Mouse (Mus musculus): ENCODE results near the gene Sc5d. TPM values are rescaled to one million over a fixed set of nuclear protein-coding genes. Genes with fewer than 3 reads are reported as not detected.

Gene Sc5d
- polyA plus RNA-seq, 1 experiment = 15.1 TPM

- no peak for DNase-seq (ENCODE audit: low read depth in 1 of 2, low spot score in 2 of 2)
Measured at GRCm38 (mm10) chr9:42293051-42293450, 29.0 kb upstream of the Sc5d start.

DNA sequence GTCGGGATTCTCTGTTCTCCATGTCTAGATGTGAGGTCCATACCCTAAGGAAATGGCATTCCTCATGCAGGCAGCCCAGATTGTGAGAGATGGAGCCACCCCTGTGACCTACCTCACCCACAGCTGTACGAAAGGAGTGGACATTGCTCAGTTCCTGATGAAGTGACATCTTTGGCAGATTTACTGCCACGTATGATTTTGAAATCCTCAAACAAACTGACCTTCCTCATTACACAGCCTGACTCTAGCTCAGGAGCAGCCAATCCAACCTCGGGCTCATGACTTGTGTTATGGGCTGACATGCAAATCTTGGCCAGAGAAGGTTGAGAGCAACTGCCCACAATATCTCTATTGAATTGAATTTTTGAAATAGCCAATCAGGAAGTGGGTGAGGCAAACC, 15.6 kb upstream of the Sc5d start:
- DNase-seq (ENCODE audit: low read depth in 1 of 2, low spot score in 2 of 2) = no peak
- WGBS = 55% methylated on average over 4 of the region's 4 CpGs
- TF ChIP-seq CTCF (IDR thresholded peaks at IDR 0.05; ENCODE audit: extremely low read depth, insufficient read depth, insufficient read length, insufficient replicate concordance) (no peak), POLR2A (IDR thresholded peaks at IDR 0.05; ENCODE audit: low read depth, low read length) (no peak)
- Histone ChIP-seq H3K27ac (ENCODE audit: insufficient read depth, low read length) (no peak overlapping the region), H3K4me3 (ENCODE audit: extremely low read depth, insufficient read depth, insufficient read length) (no peak overlapping the region), H3K27me3 (ENCODE audit: control insufficient read depth, insufficient read depth, low read length) (no peaks in the 10 kb centered on the region), H3K36me3 (ENCODE audit: control insufficient read depth, insufficient read depth, low read length) (no peaks in the 10 kb centered on the region), H3K4me1 (ENCODE audit: control insufficient read depth, insufficient read depth, insufficient read length) (no peaks in the 10 kb centered on the region)

More at GRCm38 (mm10) chr9:42293051-42293450, 29.0 kb upstream of the Sc5d start:
- WGBS = 81% methylated on average over 7 of the region's 7 CpGs
- no peaks in the 10 kb centered on the region for H3K27me3 ChIP-seq (ENCODE audit: control insufficient read depth, insufficient read depth, low read length)
- H3K27ac ChIP-seq (ENCODE audit: insufficient read depth, low read length) = no peak overlapping the region
- no peak overlapping the region for H3K4me3 ChIP-seq (ENCODE audit: extremely low read depth, insufficient read depth, insufficient read length)
- TF ChIP-seq CTCF (IDR thresholded peaks at IDR 0.05; ENCODE audit: extremely low read depth, insufficient read depth, insufficient read length, insufficient replicate concordance) (no peak), POLR2A (IDR thresholded peaks at IDR 0.05; ENCODE audit: low read depth, low read length) (no peak)
- no peaks in the 10 kb centered on the region for H3K36me3 ChIP-seq (ENCODE audit: control insufficient read depth, insufficient read depth, low read length)
- no peaks in the 10 kb centered on the region for H3K4me1 ChIP-seq (ENCODE audit: control insufficient read depth, insufficient read depth, insufficient read length)

GRCm38 (mm10) chr9:42278046-42278445, 14.0 kb upstream of the Sc5d start:
- H3K4me1 ChIP-seq (ENCODE audit: control insufficient read depth, insufficient read depth, insufficient read length) = no peaks in the 10 kb centered on the region
- H3K36me3 ChIP-seq (ENCODE audit: control insufficient read depth, insufficient read depth, low read length) = no peaks in the 10 kb centered on the region
- no peak for DNase-seq (ENCODE audit: low read depth in 1 of 2, low spot score in 2 of 2)
- WGBS = 86% methylated on average over 3 of the region's 3 CpGs
- no peak overlapping the region for H3K27ac ChIP-seq (ENCODE audit: insufficient read depth, low read length)
- H3K4me3 ChIP-seq (ENCODE audit: extremely low read depth, insufficient read depth, insufficient read length) = no peak overlapping the region
- TF ChIP-seq CTCF (IDR thresholded peaks at IDR 0.05; ENCODE audit: extremely low read depth, insufficient read depth, insufficient read length, insufficient replicate concordance) (no peak), POLR2A (IDR thresholded peaks at IDR 0.05; ENCODE audit: low read depth, low read length) (no peak)
- H3K27me3 ChIP-seq (ENCODE audit: control insufficient read depth, insufficient read depth, low read length) = no peaks in the 10 kb centered on the region

DNA sequence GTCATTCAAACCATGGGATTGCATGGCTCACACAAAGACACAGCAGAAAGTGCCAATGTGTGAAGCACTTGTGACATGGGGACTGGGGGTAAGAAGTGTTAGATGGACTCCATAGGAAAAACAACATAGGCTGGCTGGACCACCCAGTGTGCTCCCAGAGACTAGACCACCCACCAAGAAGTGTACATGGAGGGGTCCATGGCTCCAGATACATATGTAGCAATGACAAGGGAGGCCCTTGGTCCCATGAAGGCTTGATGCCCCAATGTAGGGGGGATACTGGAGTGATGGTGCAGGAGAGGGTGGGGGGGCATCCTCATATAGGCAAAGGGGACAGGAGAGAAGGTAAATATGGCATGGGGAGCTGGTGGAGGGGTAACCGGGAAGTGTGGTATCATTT, 13.6 kb upstream of the Sc5d start:
- Histone ChIP-seq H3K4me3 (ENCODE audit: extremely low read depth, insufficient read depth, insufficient read length) (no peak overlapping the region), H3K27me3 (ENCODE audit: control insufficient read depth, insufficient read depth, low read length) (no peaks in the 10 kb centered on the region), H3K4me1 (ENCODE audit: control insufficient read depth, insufficient read depth, insufficient read length) (no peaks in the 10 kb centered on the region), H3K36me3 (ENCODE audit: control insufficient read depth, insufficient read depth, low read length) (no peaks in the 10 kb centered on the region), H3K27ac (ENCODE audit: insufficient read depth, low read length) (no peak overlapping the region)
- TF ChIP-seq CTCF (IDR thresholded peaks at IDR 0.05; ENCODE audit: extremely low read depth, insufficient read depth, insufficient read length, insufficient replicate concordance) = no peak
- 94% methylated on average over 1 of the region's 1 CpGs for WGBS
- DNase-seq (ENCODE audit: low read depth in 1 of 2, low spot score in 2 of 2) = no peak

GRCm38 (mm10) chr9:42277162-42277561, 13.1 kb upstream of the Sc5d start:
- TF ChIP-seq CTCF (IDR thresholded peaks at IDR 0.05; ENCODE audit: extremely low read depth, insufficient read depth, insufficient read length, insufficient replicate concordance) (no peak), POLR2A (IDR thresholded peaks at IDR 0.05; ENCODE audit: low read depth, low read length) (no peak)
- H3K27ac ChIP-seq (ENCODE audit: insufficient read depth, low read length) = no peak overlapping the region
- H3K27me3 ChIP-seq (ENCODE audit: control insufficient read depth, insufficient read depth, low read length) = no peaks in the 10 kb centered on the region
- no peaks in the 10 kb centered on the region for H3K36me3 ChIP-seq (ENCODE audit: control insufficient read depth, insufficient read depth, low read length)
- DNase-seq (ENCODE audit: low read depth in 1 of 2, low spot score in 2 of 2) = no peak
- no peak overlapping the region for H3K4me3 ChIP-seq (ENCODE audit: extremely low read depth, insufficient read depth, insufficient read length)
- no peaks in the 10 kb centered on the region for H3K4me1 ChIP-seq (ENCODE audit: control insufficient read depth, insufficient read depth, insufficient read length)

- H3K4me3 ChIP-seq (ENCODE audit: extremely low read depth, insufficient read depth, insufficient read length) = no peak overlapping the region
- no peaks in the 10 kb centered on the region for H3K27me3 ChIP-seq (ENCODE audit: control insufficient read depth, insufficient read depth, low read length)
- DNase-seq (ENCODE audit: low read depth in 1 of 2, low spot score in 2 of 2) = no peak
- H3K36me3 ChIP-seq (ENCODE audit: control insufficient read depth, insufficient read depth, low read length) = no peaks in the 10 kb centered on the region
- 74% methylated on average over 11 of the region's 11 CpGs for WGBS
- no peaks in the 10 kb centered on the region for H3K4me1 ChIP-seq (ENCODE audit: control insufficient read depth, insufficient read depth, insufficient read length)
- TF ChIP-seq CTCF (IDR thresholded peaks at IDR 0.05; ENCODE audit: extremely low read depth, insufficient read depth, insufficient read length, insufficient replicate concordance) = no peak
- TF ChIP-seq POLR2A (IDR thresholded peaks at IDR 0.05; ENCODE audit: low read depth, low read length) = no peak
- H3K27ac ChIP-seq (ENCODE audit: insufficient read depth, low read length) = no peak overlapping the region
Measured at GRCm38 (mm10) chr9:42275761-42276145, 11.7 kb upstream of the Sc5d start.

DNA sequence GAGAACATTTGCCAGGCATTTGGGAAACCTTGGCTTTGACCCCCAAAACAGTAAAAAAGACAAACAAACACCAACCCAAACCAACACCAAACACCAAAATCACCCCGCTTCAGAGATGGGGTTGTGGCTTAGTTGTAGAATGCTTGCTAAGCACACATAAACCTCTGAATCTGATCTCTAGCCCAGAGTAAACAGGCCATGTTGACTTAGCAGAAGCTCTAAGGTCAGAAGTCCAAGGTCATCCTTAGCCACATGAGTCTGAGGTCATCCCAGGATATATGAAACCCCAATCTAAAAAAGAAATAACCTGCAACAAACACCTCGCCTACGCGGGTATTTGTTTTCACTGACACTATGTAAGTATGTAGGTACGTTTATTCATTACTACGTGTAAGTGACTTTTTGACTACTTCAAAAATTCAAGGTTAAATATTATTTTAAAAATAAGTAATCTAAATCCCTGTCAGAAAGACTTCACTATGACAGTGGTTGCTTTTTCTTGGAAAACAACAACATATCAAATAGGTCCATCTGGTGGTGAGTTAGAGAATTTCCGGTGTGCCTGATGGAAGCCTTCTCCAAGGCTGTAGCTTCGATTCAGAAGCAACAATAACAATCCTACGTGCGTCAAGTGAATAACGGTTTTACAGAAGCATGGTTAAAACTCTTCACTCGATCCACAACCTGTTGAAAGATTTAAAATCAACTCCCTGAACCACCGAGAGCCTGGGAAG, 11.1 kb upstream of the Sc5d start:
- Histone ChIP-seq H3K27me3 (ENCODE audit: control insufficient read depth, insufficient read depth, low read length) (no peaks in the 10 kb centered on the region), H3K4me1 (ENCODE audit: control insufficient read depth, insufficient read depth, insufficient read length) (no peaks in the 10 kb centered on the region), H3K36me3 (ENCODE audit: control insufficient read depth, insufficient read depth, low read length) (no peaks in the 10 kb centered on the region), H3K4me3 (ENCODE audit: extremely low read depth, insufficient read depth, insufficient read length) (no peak overlapping the region), H3K27ac (ENCODE audit: insufficient read depth, low read length) (no peak overlapping the region)
- TF ChIP-seq POLR2A (IDR thresholded peaks at IDR 0.05; ENCODE audit: low read depth, low read length) = no peak
- no peak for TF ChIP-seq CTCF (IDR thresholded peaks at IDR 0.05; ENCODE audit: extremely low read depth, insufficient read depth, insufficient read length, insufficient replicate concordance)
- 61% methylated on average over 13 of the region's 13 CpGs for WGBS
- DNase-seq (ENCODE audit: low read depth in 1 of 2, low spot score in 2 of 2) = no peak
